Mouse (Mus musculus): ENCODE measurements around the gene Sorbs1. TPM values are rescaled to one million over a fixed set of nuclear protein-coding genes. Genes with fewer than 3 reads are reported as not detected.
A peak's percentile ranks its signal among the peaks of the same experiment; 100 is the strongest.

Gene Sorbs1
- total RNA-seq, 2 experiments from 2014 or later: 195 to 227 TPM

DNA sequence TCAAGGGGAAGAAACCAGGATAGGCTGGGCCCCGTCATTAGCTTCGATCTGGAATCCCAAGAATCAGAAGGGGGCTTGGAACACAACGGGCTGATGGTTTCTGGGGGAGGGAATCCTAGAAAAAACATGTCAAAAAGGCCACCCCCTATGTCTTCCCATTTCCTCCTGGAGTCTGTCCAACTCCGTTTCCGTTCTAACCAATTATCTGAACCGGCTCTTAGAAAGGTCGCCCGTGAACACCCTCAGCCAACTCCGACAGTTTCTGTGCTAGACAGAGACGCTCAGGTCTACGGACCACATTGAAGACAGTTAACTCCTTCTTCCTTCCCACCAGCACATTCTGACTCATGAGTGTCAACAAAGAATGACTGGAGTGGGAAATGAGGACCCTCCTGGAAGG is 107.8 kb downstream of the Sorbs1 start:
- no peak for DNase-seq

DNA sequence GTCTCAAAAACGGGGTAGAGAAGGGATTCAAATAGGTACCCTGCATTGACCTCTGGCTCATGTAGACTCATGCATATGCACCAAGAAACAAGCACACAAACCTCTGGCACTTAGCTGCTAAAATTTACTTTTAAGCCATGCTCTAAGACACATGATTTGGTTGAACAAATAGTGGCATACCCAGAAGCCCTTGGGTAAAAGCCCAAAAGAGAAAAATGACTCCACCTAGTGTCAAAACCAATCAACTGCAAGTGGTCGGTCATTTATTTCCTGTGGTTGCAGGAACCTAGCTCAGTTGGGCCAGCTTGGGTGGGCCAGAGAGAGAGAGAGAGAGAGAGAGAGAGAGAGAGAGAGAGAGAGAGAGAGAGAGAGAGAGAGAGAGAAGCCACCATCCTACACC is 109.0 kb downstream of the Sorbs1 start:
- DNase-seq: no peak

DNA sequence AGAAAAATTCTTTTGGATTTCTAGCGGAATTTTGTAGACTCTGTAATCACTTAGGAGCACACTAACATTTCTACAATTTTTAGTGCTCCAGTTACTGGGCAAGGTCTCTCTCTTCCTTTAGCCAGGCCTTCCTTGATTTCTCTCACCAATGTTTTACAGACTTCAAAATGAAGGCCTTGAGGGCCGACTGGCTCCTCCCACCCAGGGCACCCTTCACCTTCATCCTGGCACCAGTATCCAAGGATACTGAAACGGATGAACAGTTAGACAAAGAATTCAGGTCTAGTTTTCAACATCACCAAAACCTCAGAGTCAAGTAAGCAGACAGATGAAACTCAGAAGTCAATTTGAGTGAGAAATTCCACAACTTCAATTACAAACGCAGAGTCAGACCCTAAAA is 109.6 kb downstream of the Sorbs1 start:
- no peak for DNase-seq

DNA sequence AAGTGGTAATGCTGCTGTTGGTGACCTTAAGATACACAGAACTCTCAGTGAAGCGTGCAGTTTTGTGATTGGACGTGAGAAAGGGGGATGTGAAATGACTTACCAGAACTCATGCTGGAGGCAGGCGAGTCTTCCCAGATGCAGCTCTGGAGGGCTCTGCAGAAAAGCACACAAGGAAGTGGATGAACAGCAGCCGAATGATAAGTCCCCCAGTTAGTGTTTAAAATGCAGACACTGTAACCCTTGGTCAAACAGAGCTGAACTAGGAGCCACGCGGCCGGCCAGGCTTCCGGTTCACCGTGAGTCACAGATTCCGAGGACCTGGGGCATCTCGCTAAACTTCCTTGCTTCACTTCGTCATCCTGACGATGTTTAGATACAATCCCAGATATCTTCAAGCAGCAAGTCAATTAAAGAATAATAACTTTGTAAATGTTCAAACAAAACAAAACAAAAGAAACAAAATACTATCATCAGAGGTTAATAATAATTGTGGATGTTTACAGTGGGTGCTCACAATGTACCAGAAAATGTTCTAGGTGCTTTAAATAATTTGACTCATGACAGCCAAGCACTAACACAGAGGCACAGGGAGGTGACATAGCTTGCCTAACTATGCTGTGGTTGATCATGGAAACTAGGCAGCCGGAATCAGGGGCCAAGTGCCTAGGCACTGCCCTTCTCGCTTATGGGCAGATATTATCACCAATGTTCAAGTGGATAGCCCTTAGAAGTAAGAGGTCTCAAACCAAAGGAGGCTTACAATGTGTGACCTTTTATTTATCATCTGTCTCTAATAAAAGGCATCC is 111.2 kb downstream of the Sorbs1 start:
- DNase-seq: no peak

DNA sequence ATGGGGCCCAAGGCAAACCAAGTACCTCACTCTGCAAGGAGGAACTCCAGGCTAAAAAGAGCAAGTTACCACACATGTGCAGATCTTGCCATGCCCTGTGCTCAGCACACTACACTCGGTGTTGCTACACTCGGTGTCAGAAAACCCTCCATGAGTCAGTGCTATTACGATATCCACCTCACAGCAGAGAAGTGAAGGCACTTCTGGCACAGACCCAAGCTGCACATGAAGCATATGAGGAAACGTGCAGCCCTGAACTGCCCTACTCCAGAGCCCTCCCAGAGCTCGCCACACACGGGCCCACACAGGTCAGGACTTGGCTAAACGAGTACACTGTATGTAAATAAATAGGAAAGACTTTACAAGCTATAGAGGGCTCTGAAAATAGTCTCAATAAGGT is 112.4 kb downstream of the Sorbs1 start:
- no peak for DNase-seq

DNA sequence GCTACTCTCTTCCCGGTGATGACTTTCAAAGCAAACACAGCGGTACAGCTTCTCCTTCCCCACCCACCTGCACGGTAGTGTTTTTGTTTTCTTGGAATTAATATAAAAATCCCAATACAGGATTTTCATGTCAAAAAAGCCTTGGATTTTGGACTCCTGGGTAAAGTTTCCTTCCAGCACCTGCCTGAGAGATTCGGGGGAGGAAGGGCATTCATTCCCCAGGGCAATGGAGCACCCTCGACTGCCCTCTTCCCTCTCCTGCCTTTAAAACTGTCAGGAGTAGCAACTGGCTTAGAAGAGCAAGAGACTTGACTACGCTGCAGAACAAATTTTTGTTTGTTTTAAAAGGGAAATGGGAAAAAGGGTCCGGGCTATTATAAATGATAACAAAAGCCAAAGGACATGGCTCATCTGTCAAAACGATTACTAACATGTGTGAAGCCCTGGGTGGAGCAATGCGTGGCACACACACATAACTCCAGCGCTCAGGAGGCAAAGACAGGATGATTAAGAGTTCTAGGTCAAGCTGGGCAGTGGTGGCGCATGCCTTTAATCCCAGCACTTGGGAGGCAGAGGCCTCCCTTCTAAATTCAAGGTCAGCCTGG is 113.1 kb downstream of the Sorbs1 start:
- no peak for DNase-seq

DNA sequence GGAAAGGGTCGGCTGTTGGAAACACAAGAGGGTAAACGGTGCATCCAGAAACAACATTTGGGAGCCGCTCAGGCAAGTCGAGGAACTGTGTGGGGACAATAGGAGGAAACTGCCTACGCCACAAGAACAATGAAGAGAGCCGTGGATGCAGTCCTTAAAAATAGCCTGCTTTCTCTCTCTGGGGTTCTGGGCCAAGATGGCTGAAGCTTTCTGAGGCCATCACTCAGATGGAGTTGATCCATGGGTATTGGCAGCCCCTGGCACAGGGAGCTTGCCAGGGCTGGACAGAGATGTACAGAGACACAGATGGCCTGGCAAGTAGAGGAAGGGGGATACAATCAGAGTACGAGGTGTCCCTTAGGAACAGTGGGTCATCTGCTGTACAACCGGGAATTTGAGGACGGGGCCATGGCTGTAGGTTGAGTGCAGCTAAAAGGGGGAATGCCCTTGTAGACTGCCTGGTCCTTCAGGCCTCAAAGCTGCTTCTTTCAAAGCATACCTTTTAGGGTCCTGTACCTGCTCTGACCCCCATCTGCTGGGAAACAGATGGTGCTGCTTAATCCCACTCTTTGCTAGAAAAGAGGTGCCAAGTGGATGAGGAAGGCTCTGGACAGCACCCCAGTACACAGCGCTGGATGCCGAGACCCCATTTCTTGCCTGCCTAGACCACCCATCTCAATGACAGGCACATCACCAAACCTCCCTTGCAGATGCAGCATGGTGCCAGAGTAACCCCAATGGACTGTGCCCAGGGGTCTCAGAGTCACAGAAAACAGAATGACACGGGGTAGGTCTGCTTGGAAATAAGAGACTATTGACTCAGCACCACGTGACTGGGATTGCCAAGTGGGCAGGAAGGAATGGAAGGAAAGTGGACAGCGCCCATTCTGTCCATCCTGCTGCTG is 117.6 kb downstream of the Sorbs1 start:
- no peak for DNase-seq

DNA sequence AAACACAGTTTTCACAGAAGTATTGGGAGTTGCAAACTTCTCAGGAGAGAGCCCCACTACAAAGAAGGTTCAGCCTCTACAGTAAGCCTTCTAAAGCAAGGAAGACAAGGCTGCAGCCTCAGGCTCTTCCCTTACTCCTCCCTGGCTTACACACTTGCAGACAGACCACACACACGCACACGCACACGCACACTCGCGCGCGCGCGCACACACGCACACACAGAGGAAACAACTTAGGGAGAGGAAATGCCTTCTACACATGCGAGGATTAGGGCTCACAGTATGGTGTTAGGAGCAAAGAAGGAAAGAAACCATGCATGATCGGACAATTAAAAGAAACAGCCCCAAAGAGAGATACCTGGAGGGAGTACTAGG is 118.3 kb downstream of the Sorbs1 start:
- DNase-seq: no peak

DNA sequence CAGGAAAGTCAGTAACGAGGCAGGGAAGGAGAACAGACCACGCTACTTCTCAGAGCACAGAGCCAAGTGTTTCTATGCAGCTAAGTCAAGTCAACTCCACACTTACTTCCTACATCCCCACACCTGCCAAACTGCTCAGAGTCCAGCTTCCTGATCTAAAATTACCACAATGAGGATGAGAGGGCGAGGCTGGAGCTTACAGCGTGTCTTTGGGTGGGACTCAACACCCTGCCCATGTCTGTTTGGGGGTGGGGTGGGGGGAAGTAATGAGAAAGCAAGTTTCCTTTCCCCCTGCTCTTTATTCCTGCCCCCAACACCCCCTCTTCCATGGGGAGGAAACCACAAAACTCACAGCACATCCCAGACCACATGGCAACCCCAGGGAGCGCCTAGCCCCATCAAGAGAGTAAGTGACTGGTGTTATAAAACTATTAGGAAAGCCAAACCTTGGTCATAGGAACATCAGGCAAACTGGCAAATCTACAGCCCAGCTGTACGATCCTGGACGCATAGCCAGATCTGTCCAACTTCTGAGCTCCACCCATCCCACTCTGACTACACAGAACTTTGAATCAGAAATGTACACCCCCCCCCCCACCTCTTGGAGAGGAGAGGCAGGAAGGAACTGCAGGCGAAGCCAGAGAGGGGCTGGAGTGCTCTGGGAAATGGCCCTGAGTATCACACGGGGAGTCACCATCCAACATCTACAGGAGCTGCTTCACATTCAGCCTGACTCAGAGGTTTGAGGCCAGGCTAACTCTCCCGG is 118.8 kb downstream of the Sorbs1 start:
- no peak for DNase-seq

DNA sequence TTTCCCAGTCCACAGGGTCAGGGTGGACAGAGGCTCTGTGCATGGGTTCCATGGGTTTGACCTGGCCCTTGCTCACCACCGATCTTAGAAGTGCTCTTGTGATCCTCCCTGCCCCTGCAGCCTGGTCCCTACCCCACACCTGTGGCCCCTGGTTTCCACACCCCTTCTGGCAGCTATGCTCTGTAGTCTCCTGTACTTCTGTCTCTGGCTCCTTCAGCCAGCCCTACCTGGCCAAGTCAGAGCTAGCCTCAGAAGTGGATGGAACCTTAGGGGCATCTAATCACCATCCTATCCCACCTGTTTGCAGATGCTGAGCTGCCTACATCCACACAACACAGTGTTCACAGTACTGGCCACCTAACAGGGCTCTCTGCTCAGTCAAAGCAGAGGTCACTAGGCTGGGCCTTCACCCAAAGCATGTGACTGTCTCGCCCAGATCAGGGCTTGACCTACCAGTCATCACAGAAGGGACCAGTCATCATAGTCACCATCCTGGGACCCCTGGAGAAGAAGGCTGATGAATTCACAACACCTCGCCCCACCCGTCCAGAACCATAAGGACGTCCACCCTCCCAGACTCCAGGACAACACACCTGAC is 120.7 kb downstream of the Sorbs1 start:
- no peak for DNase-seq

DNA sequence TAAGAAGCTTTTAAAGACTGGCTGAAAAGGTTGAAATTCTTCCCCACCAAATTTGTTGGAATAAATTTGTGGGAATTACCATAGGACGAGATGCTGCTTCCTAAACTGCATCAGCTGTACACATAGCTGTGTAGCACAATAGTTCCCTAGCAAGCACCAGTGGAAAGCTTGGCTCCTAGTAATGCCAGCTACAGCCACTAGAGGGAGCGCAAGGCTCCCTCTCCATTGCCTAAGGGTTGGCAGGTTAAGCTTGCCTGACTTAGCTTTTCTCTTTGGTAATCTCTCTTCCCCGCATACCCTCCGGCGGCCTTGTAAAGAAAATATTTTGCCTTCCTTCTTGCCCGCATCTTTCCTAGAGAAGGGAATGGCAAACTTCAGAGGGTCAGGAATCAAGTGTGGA is 122.1 kb downstream of the Sorbs1 start:
- peak; percentile 82 to 83 for DNase-seq

DNA sequence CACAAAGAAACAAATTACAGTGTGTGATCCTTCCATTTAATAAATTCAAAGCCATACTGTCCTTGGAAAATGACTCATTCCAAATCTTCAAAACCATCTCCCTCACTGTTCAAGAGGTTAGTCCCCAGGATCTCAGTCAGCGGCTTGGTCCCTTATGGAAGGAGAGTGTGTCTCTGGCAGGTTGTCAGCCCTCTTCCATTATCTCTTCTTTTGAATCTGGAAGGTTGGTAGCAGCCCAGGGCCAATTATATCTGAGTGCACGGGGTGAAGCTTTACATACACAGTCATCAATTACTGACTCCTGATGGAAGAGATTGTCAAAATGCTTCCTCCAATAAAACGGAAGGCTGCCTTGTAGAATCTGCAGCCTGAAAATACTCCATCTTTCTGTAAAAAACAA is 126.7 kb downstream of the Sorbs1 start:
- no peak for DNase-seq

DNA sequence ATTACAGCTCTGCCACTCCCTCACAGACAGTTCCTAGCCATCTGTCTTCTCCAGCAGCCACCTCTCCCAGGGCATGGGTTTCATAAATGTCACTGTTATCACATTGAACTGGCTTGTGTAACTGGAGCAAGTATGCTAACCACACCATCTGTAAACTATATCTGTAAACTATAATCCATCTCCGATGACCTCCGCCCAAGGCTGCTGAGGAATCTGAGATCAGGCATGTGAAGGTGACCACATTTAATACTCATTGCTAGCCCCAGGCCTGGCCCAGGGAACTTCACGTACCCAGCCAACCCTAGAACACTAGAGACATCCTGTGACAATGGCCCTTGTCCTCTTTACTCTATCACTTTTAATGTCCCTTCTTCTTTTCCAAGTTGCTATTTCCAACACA is 128.2 kb downstream of the Sorbs1 start:
- no peak for DNase-seq

DNA sequence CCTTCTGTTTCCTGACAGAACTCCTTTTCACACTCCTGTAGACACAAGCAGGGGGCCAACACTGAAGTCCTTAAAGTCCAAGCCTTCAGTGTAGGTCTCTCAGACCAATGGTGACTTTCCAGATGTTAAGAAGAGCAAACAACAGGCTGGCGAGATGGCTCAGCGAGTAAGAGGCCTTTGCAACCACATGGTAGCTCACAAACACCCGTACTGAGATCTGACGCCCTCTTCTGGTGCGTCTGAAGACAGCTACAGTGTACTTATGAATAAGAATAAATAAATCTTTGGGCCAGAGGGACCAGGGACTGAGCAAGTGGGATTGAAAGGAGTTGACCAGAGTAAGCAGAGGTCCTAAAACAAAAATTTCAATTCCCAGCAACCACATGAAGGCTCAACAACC is 129.6 kb downstream of the Sorbs1 start:
- DNase-seq: no peak

DNA sequence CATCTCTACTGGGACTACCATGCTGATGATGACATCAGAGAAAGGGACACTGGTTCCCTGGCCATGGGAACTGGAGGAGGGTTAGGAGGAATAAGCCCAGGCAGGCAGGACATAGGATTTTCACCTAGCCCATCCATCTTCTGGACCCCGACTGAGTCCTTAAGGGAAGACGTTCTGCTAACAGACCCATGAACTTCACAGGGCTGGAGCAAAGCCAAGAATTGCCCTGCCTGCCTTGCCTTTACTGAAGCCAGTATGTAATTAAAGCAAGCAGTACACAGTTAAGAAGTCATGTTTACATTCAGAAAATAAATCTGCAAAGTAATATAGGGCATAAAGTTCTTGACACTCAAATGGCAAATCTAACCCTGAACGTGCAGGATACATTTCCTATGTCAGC is 132.9 kb downstream of the Sorbs1 start:
- no peak for DNase-seq

DNA sequence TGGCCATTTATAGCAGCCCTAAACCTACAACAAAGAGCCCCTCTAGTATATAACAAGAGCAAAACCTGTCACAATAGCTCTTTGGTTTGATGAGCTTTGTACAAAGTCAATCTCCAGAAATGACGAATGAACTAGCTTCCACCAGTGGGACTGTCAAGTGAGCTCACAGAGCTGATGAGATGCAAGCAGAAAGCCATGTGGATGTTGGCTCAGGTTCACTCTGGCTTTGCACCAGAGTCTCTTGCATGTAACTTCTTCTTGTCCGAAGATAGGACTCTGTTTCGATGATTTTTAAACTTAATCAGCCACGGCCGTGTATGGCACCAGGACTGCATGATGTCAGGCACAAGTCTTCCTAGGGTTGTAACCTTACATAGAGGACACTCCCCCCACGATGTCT is 133.6 kb downstream of the Sorbs1 start:
- no peak for DNase-seq

DNA sequence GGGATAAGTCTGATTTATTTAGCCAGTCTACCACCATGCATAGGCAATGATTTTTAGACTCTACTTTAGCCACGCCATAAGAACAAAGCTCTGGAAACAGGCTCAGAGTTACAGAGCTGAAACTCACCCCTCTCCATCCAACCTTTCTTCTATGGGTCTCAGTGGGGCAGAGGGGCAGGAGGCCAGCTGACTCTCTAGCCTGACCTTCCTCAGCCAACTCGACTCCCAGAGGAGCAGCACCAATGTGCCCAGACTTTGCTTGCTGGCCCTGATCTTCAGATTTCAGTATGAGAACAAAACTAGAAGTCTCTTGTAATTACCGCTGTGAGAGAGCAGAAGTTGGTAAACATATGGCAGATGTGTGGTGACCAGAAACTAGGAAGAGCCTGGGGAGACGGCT is 134.5 kb downstream of the Sorbs1 start:
- DNase-seq: no peak

DNA sequence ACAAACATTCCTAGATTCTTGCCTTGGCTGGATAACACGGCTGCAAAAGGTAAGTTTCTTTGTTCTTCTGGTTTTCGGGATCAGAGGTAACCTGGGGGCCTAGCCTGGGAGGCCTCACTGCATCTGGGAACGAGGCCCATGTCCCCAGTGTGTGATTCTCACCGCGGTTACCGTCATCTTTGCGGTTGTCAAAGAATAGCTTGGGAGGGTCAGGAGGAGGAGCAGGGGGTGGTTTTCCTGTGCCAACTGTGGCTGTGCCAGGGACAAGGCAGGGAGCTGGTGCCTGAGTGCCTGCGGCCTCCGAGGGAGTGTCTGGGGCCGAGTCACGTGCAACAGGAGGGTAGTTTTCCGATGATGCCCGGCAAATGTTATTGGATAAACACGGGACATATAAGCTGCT is 135.9 kb downstream of the Sorbs1 start:
- DNase-seq: no peak

DNA sequence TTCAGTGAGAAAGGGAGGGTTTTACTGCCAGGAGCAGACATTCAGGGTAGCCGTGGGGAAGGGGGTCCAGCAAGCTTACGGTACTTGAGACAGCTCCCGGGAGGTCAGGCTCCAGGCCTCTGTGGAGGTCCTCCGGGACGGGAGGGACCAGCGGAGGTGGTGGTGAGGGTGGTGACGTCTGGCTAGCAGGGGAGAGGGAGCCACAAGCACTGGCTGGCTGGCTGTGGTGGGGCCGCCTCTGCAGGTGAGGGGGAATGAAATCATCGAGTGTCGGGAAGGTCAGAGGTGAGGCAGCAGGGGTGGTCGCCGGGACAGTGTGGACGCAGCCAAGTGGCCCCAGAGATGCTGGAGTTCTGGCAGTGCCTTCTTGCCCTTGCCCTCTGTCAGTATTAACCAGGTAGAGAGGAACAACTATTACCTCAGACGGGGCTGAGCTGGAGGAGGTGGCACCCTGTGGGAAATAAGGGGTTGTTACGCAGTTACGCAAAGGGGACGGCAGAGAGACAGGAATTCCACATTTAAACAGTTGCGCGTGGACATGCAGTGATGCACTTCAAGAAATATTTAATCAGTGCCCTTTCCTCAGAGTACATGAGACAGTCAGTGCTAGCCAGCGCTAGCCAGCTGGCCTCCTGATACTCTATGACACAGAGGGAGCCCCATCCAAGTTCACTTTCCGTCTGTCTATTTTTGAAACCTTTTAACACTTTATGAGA is 136.9 kb downstream of the Sorbs1 start:
- DNase-seq: no peak

DNA sequence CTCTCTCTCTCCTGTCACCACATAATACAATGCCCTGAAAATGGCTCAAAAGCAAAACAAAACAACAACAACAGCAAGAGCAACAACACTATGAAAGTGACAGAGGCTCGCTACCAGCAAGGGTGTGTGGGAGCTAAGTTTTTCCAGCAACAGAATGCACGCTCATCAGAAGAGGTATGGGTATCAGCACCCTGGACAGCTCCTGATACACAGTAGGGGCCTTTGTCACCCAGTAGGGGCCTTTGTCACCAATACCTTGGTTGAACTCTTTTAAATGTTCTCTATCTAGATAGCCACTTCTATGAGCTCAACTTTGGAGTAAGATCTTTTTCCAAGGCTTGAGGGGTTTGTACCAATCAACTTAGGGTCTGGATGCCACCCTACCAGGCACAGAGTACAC is 138.9 kb downstream of the Sorbs1 start:
- no peak for DNase-seq

DNA sequence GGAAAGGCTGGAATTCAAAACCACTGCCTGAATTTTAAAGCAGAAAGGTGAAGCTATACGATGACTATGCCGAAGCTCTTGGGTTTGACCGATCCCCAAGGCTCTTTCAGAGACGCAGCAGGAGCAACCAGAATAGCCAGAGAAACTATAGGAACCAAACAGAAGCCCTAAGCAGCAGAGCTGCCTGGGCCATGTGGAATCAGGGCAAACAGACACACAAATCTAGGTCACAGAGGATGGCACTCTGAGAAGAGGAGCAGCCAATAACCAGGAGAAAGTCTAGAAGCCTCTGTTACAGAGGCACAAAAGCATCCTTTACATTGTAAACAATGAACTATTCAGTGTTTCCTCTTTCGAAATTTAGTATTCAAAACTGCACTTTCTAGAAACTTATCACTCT is 140.9 kb downstream of the Sorbs1 start:
- DNase-seq: no peak

DNA sequence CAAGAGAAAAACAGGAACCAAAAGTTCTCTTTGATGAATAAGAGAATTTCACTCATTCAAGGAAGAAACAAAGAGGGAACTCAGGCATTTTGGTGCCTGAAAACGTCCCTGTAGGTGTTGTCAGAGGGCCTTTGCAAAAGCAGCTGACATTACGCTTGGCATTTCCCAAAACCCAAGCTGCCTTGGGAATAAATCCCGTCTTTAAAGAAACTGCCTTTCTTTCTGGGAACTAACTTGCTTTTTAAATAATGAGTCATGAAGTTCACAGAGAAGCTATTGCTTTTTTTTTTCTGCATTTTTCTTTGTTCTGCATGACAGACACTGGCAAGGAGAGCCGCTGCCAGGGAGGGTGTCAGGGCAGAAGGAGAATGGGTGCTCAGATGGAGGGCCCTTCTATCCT is 141.7 kb downstream of the Sorbs1 start:
- DNase-seq: no peak
